Mouse (Mus musculus): ENCODE measurements around the gene Sppl2b.

DNA sequence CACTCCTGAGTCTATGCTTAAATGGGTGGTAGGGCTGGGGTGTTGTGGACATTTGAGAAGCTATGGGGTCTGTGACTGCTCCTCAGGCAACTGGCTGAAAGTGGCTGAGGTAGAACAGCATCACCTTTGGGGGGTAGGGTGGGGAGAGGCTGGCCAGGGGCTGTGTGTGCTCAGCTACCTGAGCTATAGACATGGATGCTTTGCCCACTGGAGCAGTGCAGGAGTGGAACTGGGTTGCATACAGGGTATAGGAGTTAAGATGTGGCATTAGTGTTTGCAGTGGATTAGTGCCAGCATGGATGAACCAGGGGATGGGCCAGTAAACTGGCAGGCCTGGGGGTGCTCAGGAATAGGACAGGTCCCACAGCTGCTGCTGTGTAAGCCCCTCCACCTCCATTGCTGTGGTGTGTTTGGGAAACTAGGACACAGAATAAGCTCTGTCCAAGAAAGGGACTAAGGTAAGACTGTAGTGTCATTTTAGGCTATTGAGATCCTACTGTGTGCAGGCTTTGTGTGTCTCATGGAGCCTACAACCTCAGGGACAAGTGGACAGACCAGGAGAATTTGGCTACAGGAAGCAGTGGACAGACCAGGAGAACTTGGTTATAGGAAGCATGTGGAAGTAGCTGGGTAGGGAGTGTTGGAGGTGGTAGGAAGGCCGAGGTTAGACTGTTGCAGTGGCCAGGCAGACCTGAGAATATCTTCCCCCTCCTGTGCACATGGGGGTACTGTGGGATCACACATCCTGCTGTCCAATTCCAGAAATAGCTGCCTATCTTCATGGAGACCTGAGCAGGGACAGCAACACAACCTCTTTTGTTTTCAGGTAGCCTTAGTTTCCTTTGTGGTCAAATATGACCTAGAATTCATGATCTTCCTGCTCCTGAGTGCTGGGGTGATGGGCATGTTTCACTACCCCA, 25.5 kb upstream of the Sppl2b start:
- no peak for TF ChIP-seq CTCF (IDR thresholded peaks at IDR 0.05; ENCODE audit: insufficient read depth, low read depth, low read length)
- no peak for TF ChIP-seq POLR2A (IDR thresholded peaks at IDR 0.05; ENCODE audit: insufficient read depth, low read depth, low read length)

Measured in olfactory bulb, adult 2 months (tissue).